Mouse (Mus musculus) intestine, embryonic 15.5 days (tissue): Measurements from ENCODE around the gene Kif6. TPM values are rescaled to one million over a fixed set of nuclear protein-coding genes. Genes with fewer than 3 reads are reported as not detected.
A peak's percentile ranks its signal among the peaks of the same experiment; 100 is the strongest.

Experiments
- ATAC-seq: fragments of 200-750 bp; cut with Nextera tagmentation; 2 replicates; pipeline ENCODE4 v1.8.0; 2017; ENCODE audit warnings: moderate TSS enrichment, moderate library complexity
- H3K27ac ChIP-seq: fragments of 300-500 bp; sonication (generic); 2 replicates; pipeline ENCODE4 v1.5.1; 2015; ENCODE audit warnings: mild to moderate bottlenecking, inconsistent platforms
- H3K27me3 ChIP-seq: fragments of 300-500 bp; sonication (generic); replicated peaks from 2 replicates; pipeline ENCODE4 v1.6.1; 2015; ENCODE audit warnings: inconsistent platforms
- H3K36me3 ChIP-seq: fragments of 300-500 bp; sonication (generic); 2 replicates; pipeline ENCODE4 v1.6.1; 2015; ENCODE audit warnings: inconsistent platforms
- H3K4me1 ChIP-seq: fragments of 300-500 bp; sonication (generic); replicated peaks from 2 replicates; pipeline ENCODE4 v1.6.1; 2015; ENCODE audit warnings: inconsistent platforms
- H3K4me2 ChIP-seq: fragments of 300-500 bp; sonication (generic); replicated peaks from 2 replicates; pipeline ENCODE4 v1.6.1; 2015; ENCODE audit warnings: mild to moderate bottlenecking, inconsistent platforms
- H3K4me3 ChIP-seq: fragments of 300-500 bp; sonication (generic); replicated peaks from 2 replicates; pipeline ENCODE4 v1.5.1; 2015; ENCODE audit warnings: inconsistent platforms
- H3K9ac ChIP-seq: fragments of 300-500 bp; sonication (generic); 2 replicates; pipeline ENCODE4 v1.6.1; 2015; ENCODE audit warnings: inconsistent platforms
- H3K9me3 ChIP-seq: fragments of 300-500 bp; sonication (generic); 2 replicates; pipeline ENCODE4 v1.6.1; 2016; ENCODE audit warnings: inconsistent platforms
- WGBS: fragments of 180-500 bp; shearing (Covaris S2); methylation state at CpG from one replicate; pipeline ENCODE4 v1.1.7; 2015; 5-methylcytosine and 5-hydroxymethylcytosine counted together
- polyA plus RNA-seq: library from polyadenylated mRNA; unstranded; fragments of >200 nt; fragmentation: Nextera tagmentation; extraction: Ambion mirVana; gene quantifications from 2 replicates; pipeline ENCODE4 v1.2.1, GENCODE M21; 2015

The Kif6 gene
- polyA plus RNA-seq, 1 experiment from 2014 or later, result 0.97 TPM

DNA sequence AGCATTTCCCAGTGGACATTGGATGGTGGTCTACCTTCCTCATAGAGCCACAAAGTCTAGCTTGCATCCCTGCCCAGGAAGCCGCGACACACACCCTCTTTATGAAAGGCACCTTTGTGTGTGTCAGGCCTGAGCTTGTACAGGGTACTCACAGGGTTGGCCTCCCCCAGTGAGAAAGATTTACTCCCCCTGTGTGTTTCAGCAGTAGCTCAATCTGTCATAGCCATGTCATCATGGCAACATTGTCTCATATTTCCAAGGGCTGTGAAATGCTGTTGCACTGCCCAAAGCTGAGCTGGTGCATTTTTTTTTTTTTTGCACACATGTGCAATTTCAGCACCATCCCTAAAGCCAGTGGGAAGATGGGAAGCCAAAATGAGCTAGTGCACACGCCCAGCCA is 224.3 kb downstream of the Kif6 start:
- no peak overlapping the region for H3K4me3 ChIP-seq
- no peak overlapping the region for H3K9ac ChIP-seq
- H3K27ac ChIP-seq, result no peak overlapping the region
- H3K36me3 ChIP-seq, result no peaks in the 10 kb centered on the region
- ATAC-seq, result no peak
- no peak overlapping the region for H3K4me2 ChIP-seq
- H3K4me1 ChIP-seq, result no peaks in the 10 kb centered on the region
- H3K9me3 ChIP-seq, result no peaks in the 10 kb centered on the region
- no peaks in the 10 kb centered on the region for H3K27me3 ChIP-seq
- 72% methylated on average over 3 of the region's 3 CpGs for WGBS

GRCm38 (mm10) chr17:49851210-49851609 is 236.3 kb downstream of the Kif6 start:
- Histone ChIP-seq H3K9ac (no peak overlapping the region), H3K4me2 (no peak overlapping the region), H3K27ac (no peak overlapping the region), H3K36me3 (no peaks in the 10 kb centered on the region), H3K4me1 (no peaks in the 10 kb centered on the region), H3K4me3 (no peak overlapping the region), H3K27me3 (no peaks in the 10 kb centered on the region), H3K9me3 (no peaks in the 10 kb centered on the region)
- no peak for ATAC-seq
- WGBS, result 33% methylated on average over 3 of the region's 3 CpGs

- H3K27me3 ChIP-seq, result no peaks in the 10 kb centered on the region
- no peaks in the 10 kb centered on the region for H3K4me1 ChIP-seq
- no peak overlapping the region for H3K9ac ChIP-seq
- no peak overlapping the region for H3K4me3 ChIP-seq
- ATAC-seq, result no peak
- no peak overlapping the region for H3K27ac ChIP-seq
- 80% methylated on average over 3 of the region's 3 CpGs for WGBS
- no peak overlapping the region for H3K4me2 ChIP-seq
- H3K36me3 ChIP-seq, result no peaks in the 10 kb centered on the region
- H3K9me3 ChIP-seq, result no peaks in the 10 kb centered on the region
These were observed 237.2 kb downstream of the Kif6 start for GRCm38 (mm10) chr17:49852183-49852582.

GRCm38 (mm10) chr17:49855785-49856184 is 240.8 kb downstream of the Kif6 start:
- Histone ChIP-seq H3K27me3 (no peaks in the 10 kb centered on the region), H3K36me3 (no peaks in the 10 kb centered on the region), H3K9me3 (no peaks in the 10 kb centered on the region), H3K27ac (no peak overlapping the region), H3K9ac (no peak overlapping the region), H3K4me1 (no peaks in the 10 kb centered on the region), H3K4me3 (no peak overlapping the region), H3K4me2 (no peak overlapping the region)
- 22% methylated on average over 4 of the region's 4 CpGs for WGBS
- ATAC-seq, result 0 out of 2 replicates have a peak, but pooled peaks have one; percentile 23

DNA sequence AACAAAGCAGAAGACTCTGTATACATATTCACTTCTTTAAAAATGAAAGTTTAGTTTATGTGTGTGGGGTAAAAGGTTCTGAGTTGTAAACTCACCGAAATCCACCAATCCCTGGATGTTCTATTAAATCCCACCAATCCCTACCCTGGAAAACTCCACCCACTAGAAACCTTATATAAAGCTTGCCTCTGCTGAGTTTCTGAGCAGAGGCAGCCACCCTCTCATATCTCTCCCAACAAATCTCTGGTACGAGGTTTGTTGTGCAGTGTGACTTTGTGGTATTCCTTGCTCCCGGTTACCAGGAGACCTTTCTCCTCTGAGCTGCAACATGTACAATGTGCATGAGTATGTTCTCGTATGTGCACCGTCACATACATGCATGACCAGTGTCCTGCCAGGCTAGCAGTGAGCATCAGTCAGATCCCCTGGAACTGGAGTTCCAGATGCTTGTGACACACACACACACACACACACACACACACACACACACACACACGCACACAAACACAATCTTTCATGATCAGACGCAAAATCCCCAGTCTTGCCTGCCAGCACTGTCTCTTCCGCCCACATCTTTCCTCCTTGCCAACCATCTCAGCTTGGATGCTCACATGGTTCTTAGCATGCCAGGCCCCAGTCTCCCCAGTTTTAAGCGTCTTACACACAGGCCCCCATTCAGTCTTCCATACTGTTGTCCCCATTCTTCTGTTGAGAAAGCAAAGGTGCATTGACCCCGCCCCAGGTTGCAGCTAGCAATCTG is 245.3 kb downstream of the Kif6 start:
- no peak for ATAC-seq
- Histone ChIP-seq H3K27ac (no peak overlapping the region), H3K27me3 (no peaks in the 10 kb centered on the region), H3K4me1 (no peaks in the 10 kb centered on the region), H3K4me2 (no peak overlapping the region), H3K36me3 (no peaks in the 10 kb centered on the region), H3K9me3 (no peaks in the 10 kb centered on the region), H3K4me3 (no peak overlapping the region), H3K9ac (no peak overlapping the region)
- 88% methylated on average over 10 of the region's 10 CpGs for WGBS

DNA sequence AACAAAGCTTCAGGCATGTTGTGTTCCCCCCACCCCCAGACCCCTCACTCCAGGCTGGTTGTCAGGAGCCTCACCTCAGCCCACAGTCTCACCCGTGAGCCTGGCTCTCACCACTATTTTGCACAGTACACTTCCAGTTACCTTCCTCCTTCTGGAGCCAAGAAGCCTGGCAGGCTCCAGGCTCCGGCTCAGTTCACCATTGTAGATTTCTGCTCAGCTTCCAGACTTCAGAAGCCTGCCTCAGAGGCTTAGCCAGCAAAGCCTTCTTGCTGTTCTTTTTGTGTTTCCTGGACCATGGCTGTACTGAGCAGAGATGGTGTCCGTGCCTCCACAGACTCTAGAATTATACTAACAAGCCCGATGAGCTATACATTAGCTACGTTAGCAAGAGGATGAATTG is 248.7 kb downstream of the Kif6 start:
- Histone ChIP-seq H3K9ac (no peak overlapping the region), H3K9me3 (no peaks in the 10 kb centered on the region), H3K4me1 (no peaks in the 10 kb centered on the region), H3K4me3 (no peak overlapping the region), H3K36me3 (no peaks in the 10 kb centered on the region), H3K4me2 (no peak overlapping the region), H3K27me3 (no peaks in the 10 kb centered on the region), H3K27ac (no peak overlapping the region)
- no peak for ATAC-seq
- 56% methylated on average over 5 of the region's 5 CpGs for WGBS

GRCm38 (mm10) chr17:49865604-49866003 is 250.7 kb downstream of the Kif6 start:
- no peak for ATAC-seq
- no peak overlapping the region for H3K9ac ChIP-seq
- 84% methylated on average over 2 of the region's 2 CpGs for WGBS
- H3K4me1 ChIP-seq, result no peaks in the 10 kb centered on the region
- H3K27ac ChIP-seq, result no peak overlapping the region
- no peaks in the 10 kb centered on the region for H3K27me3 ChIP-seq
- H3K9me3 ChIP-seq, result no peaks in the 10 kb centered on the region
- no peak overlapping the region for H3K4me3 ChIP-seq
- H3K36me3 ChIP-seq, result no peaks in the 10 kb centered on the region
- no peak overlapping the region for H3K4me2 ChIP-seq

DNA sequence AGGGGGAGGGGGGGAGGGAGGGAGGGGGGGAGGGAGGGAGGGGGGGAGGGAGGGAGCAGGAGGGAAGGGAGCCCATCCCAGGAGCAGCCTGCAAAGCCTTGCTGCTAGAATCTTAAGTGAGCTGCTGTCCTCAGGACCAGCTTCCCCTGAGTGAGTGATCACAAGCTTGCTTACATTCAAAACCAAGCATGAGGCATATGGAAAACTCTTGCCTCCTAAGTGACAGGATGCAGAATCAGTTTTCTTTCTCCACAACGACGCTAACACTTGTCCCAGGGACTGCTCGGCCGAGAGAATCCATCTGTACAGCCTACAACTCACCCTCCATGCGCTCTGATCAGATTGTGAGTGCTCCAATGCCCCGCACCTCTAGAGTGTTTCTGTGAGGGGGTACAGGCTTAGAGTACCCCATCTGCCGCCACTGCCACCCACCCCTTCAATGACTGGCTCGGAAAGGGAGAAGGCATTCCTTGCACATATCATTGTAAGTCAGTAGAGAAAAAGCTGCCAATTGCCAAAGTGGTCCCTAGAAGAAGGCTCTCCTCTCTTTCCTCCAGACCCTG is 251.8 kb downstream of the Kif6 start:
- Histone ChIP-seq H3K9ac (no peak overlapping the region), H3K9me3 (no peaks in the 10 kb centered on the region), H3K27me3 (no peaks in the 10 kb centered on the region), H3K36me3 (no peaks in the 10 kb centered on the region), H3K4me1 (no peaks in the 10 kb centered on the region), H3K4me2 (no peak overlapping the region), H3K27ac (no peak overlapping the region), H3K4me3 (no peak overlapping the region)
- WGBS, result 53% methylated on average over 8 of the region's 8 CpGs
- no peak for ATAC-seq

DNA sequence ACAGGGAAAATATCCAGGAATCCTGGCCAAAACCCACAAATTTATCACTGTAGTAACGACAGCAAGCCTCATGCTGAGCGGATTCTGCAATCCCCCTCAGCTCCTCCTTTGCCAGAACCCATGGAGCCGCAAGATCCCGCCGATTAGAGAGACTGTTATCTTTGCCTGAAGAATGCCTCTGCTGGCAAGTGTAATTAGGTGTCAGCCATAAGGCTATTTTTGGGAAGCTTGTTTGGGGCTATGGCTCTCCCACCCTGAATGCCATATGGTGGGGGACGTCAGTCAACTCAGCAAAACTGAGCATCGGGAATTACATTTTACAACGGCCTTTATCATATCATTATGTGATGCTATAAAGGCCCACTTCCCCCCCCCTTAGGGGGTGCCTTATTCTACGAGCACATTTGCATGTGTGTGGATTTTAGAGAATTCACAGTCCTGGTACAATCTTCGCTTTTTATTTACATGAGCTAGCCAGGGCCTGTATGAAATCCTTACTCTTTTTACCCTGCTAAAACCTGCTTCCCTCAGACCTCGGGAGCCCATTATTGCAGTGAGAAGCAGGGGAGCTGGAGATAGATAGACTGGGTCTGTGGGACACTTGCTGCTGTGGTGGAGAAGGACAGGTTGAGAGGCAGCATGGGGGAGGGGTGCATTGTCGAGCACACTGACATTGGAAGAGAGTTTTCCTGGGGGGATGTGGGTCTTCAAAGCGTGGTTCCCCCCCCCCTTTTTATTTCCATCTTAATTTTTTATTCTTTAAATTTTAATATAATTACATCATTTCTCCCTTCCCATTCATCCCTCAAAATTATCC is 252.6 kb downstream of the Kif6 start:
- Histone ChIP-seq H3K4me3 (no peak overlapping the region), H3K9me3 (no peaks in the 10 kb centered on the region), H3K9ac (no peak overlapping the region), H3K4me2 (no peak overlapping the region), H3K36me3 (no peaks in the 10 kb centered on the region), H3K27ac (no peak overlapping the region), H3K4me1 (no peaks in the 10 kb centered on the region), H3K27me3 (no peaks in the 10 kb centered on the region)
- WGBS, result 31% methylated on average over 13 of the region's 13 CpGs
- no peak for ATAC-seq

GRCm38 (mm10) chr17:49869246-49869645 is 254.3 kb downstream of the Kif6 start:
- Histone ChIP-seq H3K4me2 (no peak overlapping the region), H3K4me3 (no peak overlapping the region), H3K36me3 (no peaks in the 10 kb centered on the region), H3K4me1 (no peaks in the 10 kb centered on the region), H3K9ac (no peak overlapping the region), H3K27me3 (no peaks in the 10 kb centered on the region), H3K27ac (no peak overlapping the region), H3K9me3 (no peaks in the 10 kb centered on the region)
- ATAC-seq, result no peak
- WGBS, result 80% methylated on average over 9 of the region's 9 CpGs

GRCm38 (mm10) chr17:49872305-49872704 is 257.4 kb downstream of the Kif6 start:
- H3K4me1 ChIP-seq, result no peaks in the 10 kb centered on the region
- H3K9ac ChIP-seq, result no peak overlapping the region
- H3K36me3 ChIP-seq, result no peaks in the 10 kb centered on the region
- H3K27ac ChIP-seq, result no peak overlapping the region
- H3K27me3 ChIP-seq, result no peaks in the 10 kb centered on the region
- no peak for ATAC-seq
- H3K4me2 ChIP-seq, result no peak overlapping the region
- H3K9me3 ChIP-seq, result no peaks in the 10 kb centered on the region
- H3K4me3 ChIP-seq, result no peak overlapping the region
- 17% methylated on average over 2 of the region's 2 CpGs for WGBS

DNA sequence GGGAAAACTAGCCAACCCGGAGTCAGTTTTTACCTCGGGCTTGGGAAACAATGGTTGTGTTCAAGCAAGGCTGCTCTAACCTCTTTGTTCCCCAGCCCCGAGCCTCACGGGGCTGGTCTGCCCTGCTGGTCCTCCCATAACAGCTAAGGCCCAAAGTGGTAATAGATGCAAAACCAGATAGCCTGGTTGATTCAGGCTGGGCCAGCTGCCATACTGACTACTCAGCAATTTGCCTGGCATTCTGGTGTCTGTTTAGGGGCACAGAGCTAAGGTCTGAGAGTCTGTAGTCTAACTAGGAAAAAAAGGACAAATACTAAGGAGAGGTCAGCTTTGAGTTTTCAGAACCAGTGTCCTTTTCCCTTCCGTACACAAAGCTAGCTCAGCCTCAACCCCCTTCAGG is 259.8 kb downstream of the Kif6 start:
- no peak overlapping the region for H3K4me3 ChIP-seq
- no peaks in the 10 kb centered on the region for H3K9me3 ChIP-seq
- no peaks in the 10 kb centered on the region for H3K36me3 ChIP-seq
- no peak overlapping the region for H3K9ac ChIP-seq
- no peak overlapping the region for H3K27ac ChIP-seq
- no peak overlapping the region for H3K4me2 ChIP-seq
- no peaks in the 10 kb centered on the region for H3K4me1 ChIP-seq
- H3K27me3 ChIP-seq, result no peaks in the 10 kb centered on the region
- whole genome bisulfite sequencing, result 69% methylated on average over 5 of the region's 5 CpGs
- no peak for ATAC-seq
